Mouse (Mus musculus): ENCODE results near the gene Pofut2. TPM values are rescaled to one million over a fixed set of nuclear protein-coding genes. Genes with fewer than 3 reads are reported as not detected.
"Not testable (repeated sequence)": the region's sequence is repeated elsewhere in the genome, so short reads cannot be mapped to it uniquely, and the experiment has no call there.

The Pofut2 gene
- total RNA-seq, 2 experiments from 2014 or later, result 29.5 to 30.1 TPM

DNA sequence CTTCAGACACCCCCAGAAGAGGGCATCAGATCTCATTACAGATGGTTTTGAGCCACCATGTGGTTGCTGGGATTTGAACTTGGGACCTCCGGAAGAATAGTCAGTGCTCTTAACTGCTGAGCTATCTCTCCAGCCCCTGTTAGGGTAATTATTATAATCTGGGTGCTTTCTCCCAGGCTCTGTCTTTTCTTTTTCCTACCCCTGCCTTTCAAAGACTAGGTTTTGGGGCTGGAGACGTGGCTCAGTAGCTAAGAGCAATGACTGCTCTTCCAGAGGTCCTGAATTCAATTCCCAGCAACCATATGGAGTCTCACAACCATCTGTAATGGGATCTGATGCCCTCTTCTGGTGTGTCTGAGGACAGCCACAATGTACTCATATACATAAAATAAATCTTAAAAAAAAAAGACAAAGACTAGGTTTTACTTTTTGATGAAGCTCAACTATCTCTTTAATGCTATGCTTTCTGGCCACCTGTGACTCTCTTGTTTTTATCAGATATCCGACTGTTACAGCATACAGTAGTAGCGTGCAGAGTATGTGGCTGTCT, 902 bp upstream of the Pofut2 start:
- TF ChIP-seq CTCF (conservative IDR thresholded peaks at IDR 0.05), result peak; percentile 52
- DNase-seq (ENCODE audit: low spot score in 2 of 2), result no peak
- Histone ChIP-seq H3K27ac (no peak overlapping the region), H3K4me3 (peak overlapping the region; percentile 100)

DNA sequence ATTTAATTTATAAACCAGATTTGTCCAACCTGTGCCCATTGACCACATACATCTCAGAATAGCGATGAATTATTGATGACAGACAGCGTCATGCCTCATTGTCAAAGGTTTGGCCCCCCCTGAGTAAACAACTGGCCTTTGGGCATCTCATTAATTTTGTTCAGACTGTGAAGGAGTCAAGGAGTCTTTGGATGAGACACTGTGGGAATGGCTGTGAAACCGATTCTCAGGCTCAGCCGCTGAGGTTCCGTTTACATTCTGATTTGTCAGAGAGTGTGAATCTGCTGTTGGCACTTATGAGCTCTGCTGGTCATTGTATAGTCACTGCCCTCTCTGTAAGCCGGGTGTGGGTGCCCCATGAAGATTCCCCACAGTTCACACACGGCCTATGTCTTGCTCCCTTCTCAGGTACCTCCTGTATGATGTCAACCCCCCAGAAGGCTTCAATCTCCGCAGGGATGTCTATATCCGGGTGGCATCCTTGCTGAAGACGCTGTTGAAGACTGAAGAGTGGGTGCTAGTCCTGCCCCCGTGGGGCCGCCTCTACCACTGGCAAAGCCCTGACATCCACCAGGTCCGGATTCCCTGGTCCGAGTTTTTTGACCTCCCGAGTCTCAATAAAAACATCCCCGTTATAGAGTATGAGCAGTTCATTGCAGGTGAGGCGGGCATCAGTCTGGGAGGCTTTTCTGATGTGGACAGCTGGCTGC, 1.3 kb downstream of the Pofut2 start:
- Histone ChIP-seq H3K4me3 (peak overlapping the region; percentile 100), H3K27ac (no peak overlapping the region)
- TF ChIP-seq CTCF (conservative IDR thresholded peaks at IDR 0.05), result no peak
- DNase-seq (ENCODE audit: low spot score in 2 of 2), result no peak

DNA sequence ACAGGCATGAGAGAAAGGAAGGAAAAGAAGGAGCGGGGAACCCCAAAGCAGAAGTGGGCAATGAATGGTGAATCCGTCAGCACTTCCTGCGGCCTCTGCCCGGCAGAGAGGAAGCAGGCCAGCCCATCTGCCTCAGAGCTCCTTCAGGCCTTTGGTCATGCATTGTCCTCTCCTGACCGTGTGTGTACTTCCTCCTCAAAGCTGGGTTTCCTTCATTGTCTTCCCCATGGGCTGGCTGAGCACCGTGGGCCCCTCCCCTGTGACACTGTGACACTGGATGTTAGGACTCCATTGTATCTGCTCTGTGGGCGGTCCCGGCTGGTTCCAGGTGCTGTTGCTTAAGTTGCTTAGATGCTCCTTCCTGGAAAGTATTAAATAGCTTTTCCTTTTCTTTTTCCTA, 7.3 kb downstream of the Pofut2 start:
- Histone ChIP-seq H3K4me3 (no peak overlapping the region), H3K27ac (no peak overlapping the region)
- TF ChIP-seq CTCF (conservative IDR thresholded peaks at IDR 0.05), result no peak
- DNase-seq (ENCODE audit: low spot score in 2 of 2), result no peak

DNA sequence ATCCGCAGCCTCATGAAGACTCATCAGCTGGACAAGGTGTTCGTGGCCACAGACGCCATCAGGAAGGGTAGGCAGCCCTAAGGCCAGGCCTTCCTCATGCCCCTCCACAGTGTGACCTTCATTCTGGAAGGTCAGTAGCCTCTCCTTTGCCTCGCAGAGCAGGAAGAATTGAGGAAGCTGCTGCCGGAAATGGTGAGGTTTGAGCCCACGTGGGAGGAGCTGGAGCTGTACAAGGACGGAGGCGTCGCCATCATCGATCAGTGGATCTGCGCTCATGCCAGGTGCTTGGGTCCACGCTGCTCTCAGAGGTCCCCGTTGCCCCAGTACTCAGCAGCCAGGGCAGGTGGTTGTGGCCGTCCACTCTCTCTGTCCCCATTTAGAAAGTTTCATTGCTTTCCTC, 8.0 kb downstream of the Pofut2 start:
- no peak for TF ChIP-seq CTCF (conservative IDR thresholded peaks at IDR 0.05)
- no peak for DNase-seq (ENCODE audit: low spot score in 2 of 2)
- H3K4me3 ChIP-seq, result no peak overlapping the region
- H3K27ac ChIP-seq, result no peak overlapping the region

DNA sequence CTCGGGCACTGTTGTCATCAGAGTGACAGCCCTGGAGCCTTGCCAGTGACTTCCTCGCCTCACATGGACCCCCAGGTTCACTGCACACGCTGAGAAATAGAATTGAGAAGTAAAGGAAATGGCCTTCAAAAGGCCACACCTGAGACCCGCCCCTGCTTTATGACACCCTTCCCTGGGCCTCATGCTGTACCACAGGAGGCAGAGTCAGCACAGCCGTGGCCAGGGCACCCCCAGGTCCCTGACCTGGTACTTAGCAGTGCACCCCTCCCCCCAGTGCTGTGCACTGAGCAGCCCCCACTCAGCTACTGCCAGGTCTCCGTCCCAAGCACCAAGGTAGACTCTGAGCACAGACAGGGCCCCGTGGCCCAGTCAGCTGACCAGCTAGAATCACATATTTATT, 10.1 kb downstream of the Pofut2 start:
- no peak for TF ChIP-seq CTCF (conservative IDR thresholded peaks at IDR 0.05)
- no peak for DNase-seq (ENCODE audit: low spot score in 2 of 2)
- no peak overlapping the region for H3K4me3 ChIP-seq
- H3K27ac ChIP-seq, result no peak overlapping the region

DNA sequence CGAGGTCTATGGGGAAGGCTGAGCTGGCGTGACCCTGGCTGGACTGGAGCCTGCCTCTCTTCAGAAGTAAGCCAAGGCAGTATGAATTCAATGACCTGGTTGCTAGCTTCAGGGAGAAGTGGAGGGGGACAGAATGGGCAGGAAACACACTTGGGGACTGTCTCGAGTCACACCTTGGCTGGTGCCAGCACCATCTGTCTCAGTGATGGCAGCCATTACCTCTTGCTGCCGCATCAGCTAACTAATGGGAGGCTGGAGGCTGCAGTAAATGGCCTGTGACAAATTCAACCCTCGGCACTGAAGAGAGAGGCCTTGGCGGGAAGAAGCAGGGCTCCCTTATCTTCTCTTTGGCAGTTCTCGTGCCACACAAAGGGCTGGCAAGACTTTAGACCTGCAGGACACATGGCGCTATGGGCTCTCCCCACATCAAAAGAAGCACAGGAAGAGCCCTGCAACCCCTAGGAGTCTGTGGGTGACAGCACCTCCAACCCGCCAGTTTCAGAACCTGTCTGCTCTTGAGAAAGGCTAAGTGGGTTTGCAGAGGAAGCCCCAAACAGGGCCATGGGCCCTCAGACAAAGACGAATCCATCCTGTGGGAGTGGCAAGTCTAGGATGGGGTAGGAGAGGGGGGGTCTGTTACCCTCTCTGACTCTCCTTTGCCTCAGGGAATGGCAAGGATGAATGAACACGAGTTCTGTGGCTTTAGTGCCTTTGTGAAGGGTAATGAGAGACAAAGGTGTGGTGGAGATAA, 14.1 kb downstream of the Pofut2 start:
- DNase-seq (ENCODE audit: low spot score in 2 of 2), result no peak
- no peak for TF ChIP-seq CTCF (conservative IDR thresholded peaks at IDR 0.05)
- Histone ChIP-seq H3K27ac (no peak overlapping the region), H3K4me3 (no peak overlapping the region)

DNA sequence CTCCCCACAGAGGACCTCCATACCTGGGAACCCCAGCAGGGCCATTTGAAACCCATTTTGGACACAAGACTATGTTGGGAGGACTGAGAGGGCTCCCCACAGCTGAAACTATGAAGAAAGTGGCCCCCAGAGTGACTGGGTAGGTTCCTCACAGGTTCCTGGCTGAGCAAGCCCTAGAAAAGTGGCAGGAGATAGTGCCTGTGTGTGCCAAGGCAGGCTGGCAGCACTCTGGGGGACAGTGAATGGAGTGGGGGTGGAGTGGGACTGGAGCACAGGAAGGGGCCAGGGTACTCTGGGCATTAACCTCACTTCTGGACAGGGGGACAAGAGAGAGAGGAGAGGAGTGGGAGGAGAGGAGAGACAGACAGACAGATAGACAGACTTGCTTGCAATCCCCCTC, 14.8 kb downstream of the Pofut2 start:
- TF ChIP-seq CTCF (conservative IDR thresholded peaks at IDR 0.05), result no peak
- H3K27ac ChIP-seq, result no peak overlapping the region

DNA sequence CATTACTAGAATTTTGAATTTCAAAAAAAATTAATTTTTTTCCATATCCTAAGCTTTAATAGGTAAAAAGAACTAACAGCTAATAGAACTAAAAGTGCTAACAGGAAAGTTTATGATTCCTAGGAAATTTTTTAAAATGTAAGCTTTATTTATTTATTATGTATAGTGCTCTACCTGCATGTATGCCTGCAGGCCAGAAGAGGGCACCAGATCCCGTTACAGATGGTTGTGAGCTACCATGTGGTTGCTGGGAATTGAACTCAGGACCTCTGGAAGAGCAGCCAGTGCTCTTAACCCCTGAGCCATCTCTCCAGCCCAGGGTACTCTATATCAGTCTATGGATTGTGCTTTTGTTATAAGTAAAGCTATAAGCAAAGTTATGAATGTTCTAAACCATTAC, 23.1 kb downstream of the Pofut2 start:
- peak; percentile 49 for TF ChIP-seq CTCF (conservative IDR thresholded peaks at IDR 0.05)
- DNase-seq (ENCODE audit: low spot score in 2 of 2); H3K4me3 ChIP-seq; H3K27ac ChIP-seq: not testable (repeated sequence)

More for the DNA sequence above, 14.8 kb downstream of the Pofut2 start:
- H3K4me3 ChIP-seq, result no peak overlapping the region
- DNase-seq (ENCODE audit: low spot score in 2 of 2), result no peak

DNA sequence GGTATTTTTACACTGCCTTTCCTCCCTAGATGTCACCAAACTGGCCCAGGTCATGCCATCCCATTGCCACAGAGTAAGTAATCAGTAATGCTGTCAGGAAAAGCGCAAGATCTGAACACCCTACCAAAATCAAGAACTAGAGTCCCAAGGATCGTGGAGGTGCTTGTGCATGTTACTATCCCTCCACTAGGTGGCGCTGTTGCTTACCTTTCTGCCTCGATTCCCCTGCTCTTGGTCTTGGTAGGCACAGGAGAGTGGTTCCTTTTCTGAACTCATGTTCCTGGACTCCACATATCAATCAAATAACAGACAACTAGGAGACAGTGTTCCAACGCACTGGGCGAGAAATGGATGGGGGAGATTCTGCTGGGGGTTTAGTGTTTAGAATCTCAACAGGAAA, 23.8 kb downstream of the Pofut2 start:
- TF ChIP-seq CTCF (conservative IDR thresholded peaks at IDR 0.05), result peak; percentile 94
- H3K27ac ChIP-seq, result no peak overlapping the region

DNA sequence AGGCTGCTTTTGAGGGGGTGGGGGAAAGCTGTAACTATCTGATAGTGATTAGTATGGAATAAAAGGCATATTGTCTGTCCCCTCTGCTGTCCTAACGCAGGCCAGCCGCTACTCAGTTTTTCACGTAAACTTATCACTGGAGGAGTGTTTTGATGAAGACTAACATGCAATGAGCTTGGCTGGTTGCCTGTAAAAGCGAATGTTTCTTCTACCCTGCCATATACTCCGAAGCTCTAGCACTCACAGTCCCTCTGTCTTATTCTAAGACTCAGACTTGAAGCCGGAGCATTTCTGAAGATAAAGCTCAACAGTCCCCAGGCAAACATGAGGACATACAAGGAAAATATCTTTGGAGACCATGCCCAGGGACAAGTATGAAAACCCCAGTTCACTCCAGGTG, 25.8 kb downstream of the Pofut2 start:
- TF ChIP-seq CTCF (conservative IDR thresholded peaks at IDR 0.05), result no peak
- H3K4me3 ChIP-seq, result no peak overlapping the region
- H3K27ac ChIP-seq, result no peak overlapping the region
- DNase-seq (ENCODE audit: low spot score in 2 of 2), result no peak

More for the DNA sequence above, 23.8 kb downstream of the Pofut2 start:
- no peak overlapping the region for H3K4me3 ChIP-seq
- peak; percentile 73 to 86 for DNase-seq (ENCODE audit: low spot score in 2 of 2)

DNA sequence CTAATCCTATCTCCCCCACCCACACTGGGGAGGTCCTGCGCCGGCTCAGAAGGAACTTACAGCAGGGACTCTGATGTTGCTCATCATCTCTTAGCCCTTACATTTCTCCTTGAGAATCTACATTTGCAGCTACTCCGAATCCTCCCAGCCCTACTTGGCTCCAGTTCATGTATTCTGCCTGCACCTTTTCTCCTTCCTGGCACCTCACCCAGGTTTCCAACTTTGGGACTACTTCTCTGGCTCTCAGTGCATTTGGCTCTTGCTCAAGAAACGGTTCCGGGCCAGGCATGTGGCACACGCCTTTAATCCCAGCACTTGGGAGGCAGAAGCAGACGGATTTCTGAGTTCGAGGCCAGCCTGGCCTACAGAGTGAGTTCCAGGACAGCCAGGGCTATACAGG, 28.6 kb downstream of the Pofut2 start:
- Histone ChIP-seq H3K27ac (no peak overlapping the region), H3K4me3 (no peak overlapping the region)
- TF ChIP-seq CTCF (conservative IDR thresholded peaks at IDR 0.05), result no peak
- no peak for DNase-seq (ENCODE audit: low spot score in 2 of 2)

DNA sequence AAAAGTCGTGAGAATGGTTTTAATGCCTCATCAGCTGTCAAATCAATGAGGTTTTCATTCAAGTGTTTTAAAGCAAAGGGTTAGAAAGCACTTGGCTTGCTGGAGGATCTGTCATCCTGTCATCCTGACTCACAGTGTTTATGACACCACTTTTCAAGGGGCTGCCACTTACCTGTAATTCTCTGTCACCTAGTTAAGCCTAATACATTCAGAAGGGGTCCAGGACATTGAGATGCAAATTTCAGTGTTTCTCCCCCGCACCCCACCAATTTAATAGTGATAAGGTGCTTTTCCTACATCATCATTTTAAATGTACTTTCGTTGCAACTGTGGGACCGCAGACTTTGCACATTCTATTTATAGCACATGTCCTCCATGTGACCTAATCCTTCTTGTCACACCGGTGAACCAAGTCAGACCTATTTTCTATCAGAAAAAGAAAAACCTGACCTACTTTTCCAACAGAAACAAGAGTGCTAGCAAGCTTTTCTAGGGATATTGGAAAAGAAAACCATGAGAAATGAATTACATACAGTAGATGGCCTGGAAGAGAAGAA, 29.7 kb downstream of the Pofut2 start:
- no peak for TF ChIP-seq CTCF (conservative IDR thresholded peaks at IDR 0.05)
- DNase-seq (ENCODE audit: low spot score in 2 of 2), result no peak
- no peak overlapping the region for H3K4me3 ChIP-seq
- no peak overlapping the region for H3K27ac ChIP-seq

DNA sequence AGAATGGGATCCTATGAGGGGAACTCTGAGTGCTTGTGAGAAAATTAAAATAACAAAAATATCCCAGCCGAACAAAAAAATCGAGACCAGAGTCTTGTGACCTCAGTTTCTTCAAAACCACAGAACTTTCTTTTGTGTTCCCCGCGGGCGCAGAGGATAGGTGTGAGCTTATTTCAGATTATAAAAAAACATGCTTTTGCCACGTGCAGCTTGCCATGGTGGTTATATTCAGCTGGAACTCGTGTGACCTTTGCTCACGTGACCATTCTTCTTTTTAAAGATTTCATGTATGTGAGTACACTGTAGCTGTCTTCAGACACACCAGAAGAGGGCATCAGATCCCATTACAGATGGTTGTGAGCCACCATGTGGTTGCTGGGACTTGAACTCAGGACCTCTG, 30.5 kb downstream of the Pofut2 start:
- no peak for DNase-seq (ENCODE audit: low spot score in 2 of 2)
- Histone ChIP-seq H3K4me3 (no peak overlapping the region), H3K27ac (no peak overlapping the region)
- 0 out of 2 replicates have a peak, but pooled peaks have one; percentile 11 for TF ChIP-seq CTCF (conservative IDR thresholded peaks at IDR 0.05)

All from layer of hippocampus, adult 2 months (tissue).